Mouse (Mus musculus): Measurements from ENCODE around the gene Olfr857.
"Not testable (repeated sequence)": the region's sequence is repeated elsewhere in the genome, so short reads cannot be mapped to it uniquely, and the experiment has no call there.

The Olfr857 gene

DNA sequence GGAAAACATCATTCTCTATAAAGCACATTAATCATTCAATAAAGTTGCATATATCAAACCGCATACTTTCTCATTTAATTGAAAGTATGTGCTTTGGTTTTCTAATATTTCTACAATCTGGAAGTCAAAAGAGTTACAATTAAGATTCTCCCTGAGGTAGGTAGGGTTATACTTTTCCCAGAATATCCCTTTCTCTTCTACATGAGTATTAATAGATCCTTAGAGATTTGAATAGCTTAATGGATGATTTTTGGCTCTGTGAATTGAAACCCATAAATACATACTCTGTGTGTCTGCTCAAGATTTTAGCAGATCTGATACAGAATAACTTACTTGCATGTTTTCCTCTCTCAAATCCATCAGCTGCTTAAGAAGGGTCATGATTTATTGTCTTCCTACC lies at the start of gene Olfr857:
TSS of gene Olfr857 (plus strand) at position 301 of the 400 bp plus-strand sequence.
- DNase-seq, result no peak

DNA sequence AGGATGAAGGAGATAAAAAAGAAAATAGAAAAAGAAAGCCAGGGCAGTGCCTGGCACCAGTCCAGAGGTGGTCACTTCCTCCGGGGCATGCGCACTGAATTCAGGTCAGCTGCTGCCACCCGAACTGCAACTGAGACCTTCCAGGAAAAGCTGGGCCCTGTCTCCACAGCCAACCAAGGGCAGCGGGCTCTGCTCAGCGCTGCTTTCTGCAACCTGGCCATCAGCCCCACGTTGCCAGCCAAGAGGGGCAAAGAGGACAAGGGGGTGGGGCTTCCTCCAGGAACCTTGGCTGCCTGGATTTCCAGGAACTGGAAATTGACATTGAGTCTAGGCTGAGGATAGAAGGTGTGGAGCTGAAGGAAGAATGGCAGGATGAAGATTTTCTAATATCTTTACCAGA lies 19.0 kb upstream of the Olfr857 start:
- no peak for DNase-seq

DNA sequence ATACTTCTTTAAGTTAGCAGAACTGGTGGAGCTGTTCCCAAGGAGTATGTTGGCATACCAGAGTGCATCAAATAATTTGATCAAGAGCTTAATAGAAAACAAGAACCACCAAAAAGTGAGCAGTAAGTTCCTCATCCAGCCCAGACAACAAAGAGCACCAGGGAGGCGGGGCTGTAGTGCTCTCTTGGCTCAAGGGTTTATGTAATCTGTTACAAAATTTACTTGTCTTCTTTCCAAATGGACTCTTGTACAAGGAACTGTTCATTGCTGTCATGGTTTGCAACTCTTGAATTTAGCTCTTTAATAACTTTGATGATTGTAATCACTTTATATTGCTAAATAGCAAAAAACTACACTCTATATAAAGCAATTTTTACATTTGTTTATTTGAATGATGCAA lies 17.8 kb upstream of the Olfr857 start:
- no peak for DNase-seq

DNA sequence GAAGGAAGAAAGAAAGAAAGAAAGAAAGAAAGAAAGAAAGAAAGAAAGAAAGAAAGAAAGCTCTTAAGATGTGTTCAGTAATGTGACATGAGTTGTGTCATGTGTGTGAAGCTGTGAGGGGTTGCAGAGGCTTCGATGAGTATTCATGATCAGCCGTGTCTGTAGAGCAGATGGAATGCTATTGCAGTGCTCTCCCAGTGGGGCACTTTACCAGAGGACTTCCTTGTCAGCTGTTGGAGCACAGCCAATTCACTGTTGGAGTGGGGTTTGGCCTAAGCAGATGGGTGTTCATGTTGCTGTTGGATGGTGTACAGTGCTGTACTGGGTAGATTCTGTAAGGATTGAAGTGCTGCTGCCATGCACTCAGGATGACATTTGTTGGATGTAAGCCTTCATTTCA lies 16.8 kb upstream of the Olfr857 start:
- DNase-seq, result no peak

DNA sequence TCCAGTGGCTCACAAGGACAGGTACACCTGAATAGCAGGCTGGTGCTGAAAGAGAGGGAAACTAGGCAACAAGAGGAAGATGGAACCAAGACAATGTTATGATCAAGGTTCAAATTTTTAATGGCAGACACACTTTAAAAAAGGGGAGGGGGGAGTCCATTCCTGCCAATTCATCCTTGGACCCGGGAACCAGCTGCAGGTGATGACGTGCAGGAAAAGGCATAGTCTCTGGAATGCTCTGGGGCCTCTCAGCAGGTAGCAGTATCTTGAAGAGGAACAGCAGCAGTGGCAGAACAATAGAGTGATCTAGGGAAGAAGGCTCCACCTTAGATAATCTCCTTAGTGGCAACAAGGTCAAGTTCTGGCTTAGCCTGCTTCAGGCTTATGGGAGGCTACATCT lies 14.9 kb upstream of the Olfr857 start:
- not testable (repeated sequence) for DNase-seq

DNA sequence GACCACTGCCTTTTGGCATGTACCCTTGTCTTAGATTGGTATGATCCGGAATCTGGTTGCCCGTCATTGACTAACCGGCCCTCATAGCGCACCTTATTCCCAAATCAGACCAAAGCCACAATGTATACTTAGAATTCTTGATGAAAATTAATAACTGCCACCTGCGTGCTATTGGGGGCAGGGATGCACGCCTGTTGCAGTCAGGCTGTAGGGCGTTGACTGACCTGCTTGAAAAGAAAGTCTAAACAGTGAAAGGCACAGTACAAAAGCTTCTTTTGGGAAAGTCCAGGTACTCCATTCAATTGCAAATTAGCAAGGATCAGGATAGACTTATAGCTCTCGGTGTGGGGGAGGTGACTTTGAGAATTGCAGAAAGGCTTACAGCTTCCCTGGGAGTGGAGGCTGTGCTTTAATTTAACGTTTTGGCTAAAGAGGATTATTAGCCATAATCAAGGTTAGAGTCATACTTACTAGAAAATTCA lies 14.3 kb upstream of the Olfr857 start:
- DNase-seq, result not testable (repeated sequence)

DNA sequence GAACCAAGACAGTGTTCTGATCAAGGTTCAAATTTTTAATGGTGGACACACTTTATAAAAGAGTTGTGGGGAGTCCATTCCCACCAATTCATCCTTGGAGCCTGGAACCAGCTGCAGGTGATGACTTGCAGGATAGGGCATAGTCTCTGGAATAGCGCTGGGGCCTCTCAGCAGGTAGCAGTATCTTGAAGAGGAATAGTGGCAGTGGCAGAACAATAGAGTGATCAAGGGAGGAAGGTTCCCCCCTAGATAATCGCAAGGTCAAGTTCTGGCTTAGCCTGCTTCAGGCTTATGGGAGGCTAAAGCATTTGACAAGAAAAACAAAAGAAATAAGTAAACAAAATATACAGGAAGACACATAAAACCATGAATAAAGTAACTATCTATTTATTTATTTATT lies 4.7 kb upstream of the Olfr857 start:
- DNase-seq, result not testable (repeated sequence)
